Mouse (Mus musculus) liver, embryonic 11.5 days (tissue): ENCODE results near the gene Brinp3. TPM values are rescaled to one million over a fixed set of nuclear protein-coding genes. Genes with fewer than 3 reads are reported as not detected.

Source experiments
- ATAC-seq: fragments of 200-750 bp; cut with Nextera tagmentation; replicated peaks from 2 replicates; pipeline ENCODE4 v1.8.0; 2017; ENCODE audit warnings: moderate number of reproducible peaks, mild to moderate bottlenecking, moderate TSS enrichment, moderate library complexity; ENCODE audit not compliant: low FRiP score
- DNase-seq: peaks from one replicate; pipeline ENCODE4 v3.0.0-alpha.2; 2017; ENCODE audit warnings: low spot score
- H3K27ac ChIP-seq: fragments of 300-500 bp; sonication (generic); 2 replicates; pipeline ENCODE4 v1.5.1; 2014; ENCODE audit warnings: mild to moderate bottlenecking, low read depth, low read length, control low read depth
- H3K27me3 ChIP-seq: fragments of 300-500 bp; sonication (generic); replicated peaks from 2 replicates; pipeline ENCODE4 v1.6.1; 2014; ENCODE audit warnings: low read length, mixed read lengths; ENCODE audit not compliant: control insufficient read depth, insufficient read depth
- H3K36me3 ChIP-seq: fragments of 300-500 bp; sonication (generic); 2 replicates; pipeline ENCODE4 v1.6.1; 2014; ENCODE audit warnings: mild to moderate bottlenecking, low read length, moderate library complexity, mixed read lengths; ENCODE audit not compliant: control insufficient read depth, insufficient read depth
- H3K4me1 ChIP-seq: fragments of 300-500 bp; sonication (generic); replicated peaks from 2 replicates; pipeline ENCODE4 v1.6.1; 2014; ENCODE audit warnings: low read length, mixed read lengths; ENCODE audit not compliant: control insufficient read depth, insufficient read depth
- H3K4me2 ChIP-seq: fragments of 300-500 bp; sonication (generic); 2 replicates; pipeline ENCODE4 v1.6.1; 2014; ENCODE audit warnings: mild to moderate bottlenecking, control low read depth, moderate library complexity
- H3K4me3 ChIP-seq: fragments of 300-500 bp; sonication (generic); 2 replicates; pipeline ENCODE4 v1.5.1; 2014; ENCODE audit warnings: low read depth, low read length, control low read depth
- H3K9ac ChIP-seq: fragments of 300-500 bp; sonication (generic); 2 replicates; pipeline ENCODE4 v1.6.1; 2014; ENCODE audit warnings: low read depth, low read length, control low read depth
- H3K9me3 ChIP-seq: fragments of 300-500 bp; sonication (generic); 2 replicates; pipeline ENCODE4 v1.6.1; 2016; ENCODE audit warnings: low read length, inconsistent platforms, mixed read lengths; ENCODE audit not compliant: control insufficient read depth
- WGBS: fragments of 180-500 bp; shearing (Covaris S2); extraction: QIAGEN DNeasy Blood & Tissue Kit; methylation state at CpG from one replicate; pipeline ENCODE4 v1.1.7; 2014; 5-methylcytosine and 5-hydroxymethylcytosine counted together
- polyA plus RNA-seq: library from polyadenylated mRNA; unstranded; fragments of >200 nt; fragmentation: Nextera tagmentation; extraction: Ambion mirVana; gene quantifications from 2 replicates; pipeline ENCODE4 v1.2.1, GENCODE M21; 2014

Gene Brinp3
- polyA plus RNA-seq, result 0.17 and 0.29 TPM in 2 replicates

- no peak for ATAC-seq
- no peak within 1 kb of the TSS for H3K27ac ChIP-seq
- H3K4me2 ChIP-seq, result peak within 1 kb of the TSS; percentile 28
- no peak within 1 kb of the TSS for H3K4me3 ChIP-seq
- H3K9me3 ChIP-seq, result no peaks in the 10 kb centered on the region
- DNase-seq, result no peak
- no peaks in the 10 kb centered on the region for H3K4me1 ChIP-seq
- H3K9ac ChIP-seq, result no peak within 1 kb of the TSS
- H3K36me3 ChIP-seq, result no peaks in the 10 kb centered on the region
- H3K27me3 ChIP-seq, result peaks cover 24% of the 10 kb centered on the region
- WGBS, result 5% methylated on average over 19 of the region's 19 CpGs
Observed at GRCm38 (mm10) chr1:146494681-146495331, at the start of gene Brinp3. Gene Brinp3, plus strand, starts transcription at chr1:146494760.

GRCm38 (mm10) chr1:146494221-146494620 is 339 bp upstream of the Brinp3 start:
- Histone ChIP-seq H3K27ac (no peak overlapping the region), H3K4me3 (no peak overlapping the region), H3K9me3 (no peaks in the 10 kb centered on the region), H3K9ac (no peak overlapping the region), H3K4me2 (peak overlapping the region; percentile 28), H3K27me3 (peaks cover 24% of the 10 kb centered on the region), H3K4me1 (no peaks in the 10 kb centered on the region), H3K36me3 (no peaks in the 10 kb centered on the region)
- 13% methylated on average over 7 of the region's 7 CpGs for WGBS
- ATAC-seq (no peak), DNase-seq (no peak)

- Histone ChIP-seq H3K36me3 (no peaks in the 10 kb centered on the region), H3K27me3 (peaks cover 24% of the 10 kb centered on the region), H3K4me1 (no peaks in the 10 kb centered on the region), H3K4me2 (peak overlapping the region; percentile 28; the same call in 1 of the 2 replicates), H3K9me3 (no peaks in the 10 kb centered on the region), H3K9ac (no peak overlapping the region), H3K4me3 (no peak overlapping the region), H3K27ac (no peak overlapping the region)
- DNase-seq (no peak), ATAC-seq (no peak)
- 5% methylated on average over 3 of the region's 3 CpGs for WGBS
Observed at GRCm38 (mm10) chr1:146495386-146495785, 826 bp downstream of the Brinp3 start.

- no peak overlapping the region for H3K9ac ChIP-seq
Observed at GRCm38 (mm10) chr1:146497381-146498081, 3.0 kb downstream of the Brinp3 start.

GRCm38 (mm10) chr1:146498085-146498779 is 3.7 kb downstream of the Brinp3 start:
- peak overlapping the region; percentile 39 for H3K4me3 ChIP-seq
- no peaks in the 10 kb centered on the region for H3K9me3 ChIP-seq
- no peaks in the 10 kb centered on the region for H3K4me1 ChIP-seq
- H3K27ac ChIP-seq, result no peak overlapping the region
- H3K27me3 ChIP-seq, result peaks cover 24% of the 10 kb centered on the region
- peak overlapping the region; percentile 71 for H3K4me2 ChIP-seq
- no peak overlapping the region for H3K9ac ChIP-seq
- DNase-seq, result peak; percentile 34
- WGBS, result 1% methylated on average over 16 of the region's 16 CpGs
- ATAC-seq, result no peak
- no peaks in the 10 kb centered on the region for H3K36me3 ChIP-seq

More at GRCm38 (mm10) chr1:146497381-146498081, 3.0 kb downstream of the Brinp3 start:
- Histone ChIP-seq H3K9me3 (no peaks in the 10 kb centered on the region), H3K4me1 (no peaks in the 10 kb centered on the region), H3K4me2 (peak overlapping the region; percentile 71), H3K27ac (no peak overlapping the region), H3K36me3 (no peaks in the 10 kb centered on the region), H3K27me3 (peaks cover 24% of the 10 kb centered on the region), H3K4me3 (peak overlapping the region; percentile 39)
- under 1% methylated on average over 28 of the region's 28 CpGs for WGBS
- peak; percentile 34 for DNase-seq
- no peak; the same call in 1 of the 2 replicates for ATAC-seq

- Histone ChIP-seq H3K27ac (no peak overlapping the region), H3K9me3 (no peaks in the 10 kb centered on the region), H3K4me3 (no peak overlapping the region; the same call in 1 of the 2 replicates), H3K36me3 (no peaks in the 10 kb centered on the region), H3K27me3 (peaks cover 24% of the 10 kb centered on the region), H3K4me2 (peak overlapping the region; percentile 71), H3K4me1 (no peaks in the 10 kb centered on the region), H3K9ac (no peak overlapping the region)
- DNase-seq, result no peak
- 4% methylated on average over 1 of the region's 1 CpGs for WGBS
- ATAC-seq, result no peak
Observed at GRCm38 (mm10) chr1:146498780-146499114, 4.2 kb downstream of the Brinp3 start.

GRCm38 (mm10) chr1:146515377-146515776 is 20.8 kb downstream of the Brinp3 start:
- no peak overlapping the region for H3K9ac ChIP-seq
- H3K4me1 ChIP-seq, result no peaks in the 10 kb centered on the region
- H3K9me3 ChIP-seq, result no peaks in the 10 kb centered on the region
- no peaks in the 10 kb centered on the region for H3K27me3 ChIP-seq
- 67% methylated on average over 2 of the region's 2 CpGs for WGBS
- H3K27ac ChIP-seq, result no peak overlapping the region
- H3K4me3 ChIP-seq, result no peak overlapping the region
- ATAC-seq (no peak), DNase-seq (no peak)
- H3K4me2 ChIP-seq, result no peak overlapping the region
- no peaks in the 10 kb centered on the region for H3K36me3 ChIP-seq

GRCm38 (mm10) chr1:146523727-146524573 is 29.4 kb downstream of the Brinp3 start:
- Histone ChIP-seq H3K4me3 (no peak overlapping the region), H3K4me2 (no peak overlapping the region), H3K9me3 (no peaks in the 10 kb centered on the region), H3K9ac (no peak overlapping the region), H3K27me3 (no peaks in the 10 kb centered on the region), H3K36me3 (no peaks in the 10 kb centered on the region), H3K27ac (no peak overlapping the region), H3K4me1 (no peaks in the 10 kb centered on the region)
- 72% methylated on average over 11 of the region's 11 CpGs for WGBS
- ATAC-seq (no peak), DNase-seq (no peak)
